Mouse (Mus musculus) urinary bladder, postnatal 10 days (tissue): ENCODE measurements around the gene Gorasp2.

Experiments
- DNase-seq: peaks from one replicate; pipeline ENCODE4 v3.0.0; 2022; ENCODE audit warnings: low spot score

Gorasp2 gene

GRCm38 (mm10) chr2:70661715-70662495 lies 529 bp downstream of the Gorasp2 start, which contains the start of gene Gm26558:
Gm26558 (minus strand) TSS chr2:70662108.
- no peak for DNase-seq

- no peak for DNase-seq
Observed at GRCm38 (mm10) chr2:70663764-70664163, 2.4 kb downstream of the Gorasp2 start.

- DNase-seq: no peak
Observed at GRCm38 (mm10) chr2:70667016-70667415, 5.6 kb downstream of the Gorasp2 start.

GRCm38 (mm10) chr2:70669241-70669640 lies 7.9 kb downstream of the Gorasp2 start:
- DNase-seq: no peak

- no peak for DNase-seq
Observed at GRCm38 (mm10) chr2:70669896-70670295, 8.5 kb downstream of the Gorasp2 start.

- DNase-seq: no peak
Observed at GRCm38 (mm10) chr2:70672476-70672875, 11.1 kb downstream of the Gorasp2 start.

GRCm38 (mm10) chr2:70673445-70674126 lies 12.2 kb downstream of the Gorasp2 start:
- DNase-seq: no peak

GRCm38 (mm10) chr2:70682324-70682723 lies 20.9 kb downstream of the Gorasp2 start:
- no peak for DNase-seq

GRCm38 (mm10) chr2:70688454-70689078 lies 27.2 kb downstream of the Gorasp2 start:
- no peak for DNase-seq

- DNase-seq: no peak
Observed at GRCm38 (mm10) chr2:70690195-70690594, 28.8 kb downstream of the Gorasp2 start.

GRCm38 (mm10) chr2:70695712-70696111 lies 34.3 kb downstream of the Gorasp2 start:
- no peak for DNase-seq

- DNase-seq: no peak
Observed at GRCm38 (mm10) chr2:70700851-70701250, 39.5 kb downstream of the Gorasp2 start.

- no peak for DNase-seq
Observed at GRCm38 (mm10) chr2:70701571-70701970, 40.2 kb downstream of the Gorasp2 start.

GRCm38 (mm10) chr2:70702403-70702802 lies 41.0 kb downstream of the Gorasp2 start:
- DNase-seq: no peak

- DNase-seq: no peak
Observed at GRCm38 (mm10) chr2:70708986-70709730, 47.8 kb downstream of the Gorasp2 start.

- DNase-seq: no peak
Observed at GRCm38 (mm10) chr2:70710236-70710635, 48.9 kb downstream of the Gorasp2 start.

- DNase-seq: no peak
Observed at GRCm38 (mm10) chr2:70710878-70711277, 49.5 kb downstream of the Gorasp2 start.

GRCm38 (mm10) chr2:70723610-70724243 lies 62.4 kb downstream of the Gorasp2 start:
- DNase-seq: no peak

GRCm38 (mm10) chr2:70727089-70727488 lies 65.7 kb downstream of the Gorasp2 start:
- DNase-seq: no peak

- DNase-seq: no peak
Observed at GRCm38 (mm10) chr2:70735534-70735933, 74.2 kb downstream of the Gorasp2 start.

GRCm38 (mm10) chr2:70736008-70736407 lies 74.6 kb downstream of the Gorasp2 start:
- no peak for DNase-seq

- DNase-seq: no peak
Observed at GRCm38 (mm10) chr2:70741901-70742300, 80.5 kb downstream of the Gorasp2 start.
